Mouse (Mus musculus): ENCODE results near the gene Gm10750. TPM values are rescaled to one million over a fixed set of nuclear protein-coding genes. Genes with fewer than 3 reads are reported as not detected.
"Not testable (repeated sequence)": the region's sequence is repeated elsewhere in the genome, so short reads cannot be mapped to it uniquely, and the experiment has no call there.

The Gm10750 gene
- total RNA-seq (2021) = not detected in 2 replicates
- long read RNA-seq, experiment 1 = 0 reads
- long read RNA-seq, experiment 2 = 0 reads

- not testable (repeated sequence) for DNase-seq
Observed at GRCm38 (mm10) chr2:149017137-149017536, at the start of gene Gm10750. Gene Gm10750, minus strand, starts transcription at chr2:149017237.

GRCm38 (mm10) chr2:149004826-149005225 lies 12.2 kb downstream of the Gm10750 start:
- DNase-seq = no peak

- DNase-seq = no peak
Observed at GRCm38 (mm10) chr2:149003151-149003550, 13.9 kb downstream of the Gm10750 start, which contains the start of gene Gm1330. Gene Gm1330, minus strand, starts transcription at chr2:149003251.

GRCm38 (mm10) chr2:148995133-148995532 lies 21.9 kb downstream of the Gm10750 start:
- no peak for DNase-seq

Other genes with a start within 250 kb of the Gm10750 start
- not detected in 2 replicates for gene Cst11, start 245.7 kb downstream of the Gm10750 start, total RNA-seq (2021)
- not detected in 2 replicates for gene 8030411F24Rik, start 235.2 kb downstream of the Gm10750 start, total RNA-seq (2021)
- gene Cst12, start 227.9 kb downstream of the Gm10750 start, total RNA-seq (2021) = not detected in 2 replicates
- 52.6 and 64.7 TPM in 2 replicates for gene Cst8, start 218.5 kb downstream of the Gm10750 start, total RNA-seq (2021)
- not detected in 2 replicates for gene Cst13, start 197.2 kb downstream of the Gm10750 start, total RNA-seq (2021)
- not detected in 2 replicates for gene Cst9, start 182.1 kb downstream of the Gm10750 start, total RNA-seq (2021)
- 0.93 and 2.4 TPM in 2 replicates for gene 9230104L09Rik, start 152.2 kb downstream of the Gm10750 start, total RNA-seq (2021)
- 867 and 955 TPM in 2 replicates for gene Cst3, start 141.5 kb downstream of the Gm10750 start, total RNA-seq (2021)
- not detected in 2 replicates for gene Gm1330, start 14.0 kb downstream of the Gm10750 start, total RNA-seq (2021)